Mouse (Mus musculus) mouse embryonic stem cell (cell line): Measurements from ENCODE around the gene H2afv.

Experiments
- in situ Hi-C, 2 experiments: fragments of 300-500 bp; cut with MboI; formaldehyde crosslinking; loops; 1 replicate in 1 of 2; 3 replicates in 1 of 2; pipeline ENCODE4 v1.14.3; 2019 to 2020; ENCODE audit warnings: low sequenced_read_pairs in 2 of 2, low pct_unique_long_range_greater_than_20kb in 1 of 2, mixed read lengths in 1 of 2; ENCODE audit not compliant: unreplicated experiment in 1 of 2

Gene H2afv

DNA sequence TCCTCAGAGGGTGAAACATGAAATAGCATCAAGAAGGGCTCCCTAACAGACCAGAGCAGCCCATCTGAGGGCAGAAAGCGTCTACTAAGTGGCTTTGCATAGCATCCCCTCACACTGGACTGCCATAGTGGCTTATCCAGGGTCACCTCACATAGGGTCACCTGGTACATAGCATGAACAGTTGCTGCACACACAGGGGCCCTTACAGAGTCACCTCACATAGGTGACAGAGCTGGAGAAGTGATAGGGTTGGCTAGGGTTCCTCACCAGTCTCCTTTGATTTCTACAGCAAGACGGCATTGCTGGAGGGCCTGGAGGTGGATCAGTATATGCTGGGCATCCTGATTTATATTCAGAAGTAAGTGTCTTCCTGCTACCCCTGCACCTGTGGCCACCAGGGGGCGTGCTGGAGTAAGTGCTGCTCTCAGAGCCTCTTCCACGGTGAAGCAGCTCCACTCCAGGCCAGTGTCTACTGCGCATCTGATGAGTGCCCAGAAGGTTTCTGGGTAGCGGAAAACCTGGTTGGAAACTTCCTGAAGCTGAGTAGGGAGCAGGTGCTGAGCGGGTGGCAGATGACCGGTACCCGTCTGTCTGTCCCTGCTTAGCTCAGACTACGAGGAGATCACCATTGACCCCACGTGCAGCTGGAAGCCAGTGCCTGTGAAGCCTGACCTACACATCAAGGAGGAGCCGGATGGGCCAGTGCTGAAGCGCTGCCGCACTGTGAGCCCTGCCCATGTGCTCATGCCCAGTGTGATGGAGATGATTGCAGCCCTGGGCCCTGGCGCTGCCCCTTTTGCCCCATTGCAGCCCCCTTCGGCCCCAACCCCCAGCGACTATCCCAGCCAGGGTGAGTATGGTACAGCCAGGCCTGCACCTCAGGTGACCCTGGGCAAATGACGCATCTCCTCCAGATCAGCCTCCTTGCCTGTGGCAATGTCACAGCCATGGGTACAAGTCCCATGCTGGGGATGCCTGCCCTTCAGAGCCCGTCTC is 41.4 kb downstream of the H2afv start:
- in situ Hi-C loops: no loop called here

DNA sequence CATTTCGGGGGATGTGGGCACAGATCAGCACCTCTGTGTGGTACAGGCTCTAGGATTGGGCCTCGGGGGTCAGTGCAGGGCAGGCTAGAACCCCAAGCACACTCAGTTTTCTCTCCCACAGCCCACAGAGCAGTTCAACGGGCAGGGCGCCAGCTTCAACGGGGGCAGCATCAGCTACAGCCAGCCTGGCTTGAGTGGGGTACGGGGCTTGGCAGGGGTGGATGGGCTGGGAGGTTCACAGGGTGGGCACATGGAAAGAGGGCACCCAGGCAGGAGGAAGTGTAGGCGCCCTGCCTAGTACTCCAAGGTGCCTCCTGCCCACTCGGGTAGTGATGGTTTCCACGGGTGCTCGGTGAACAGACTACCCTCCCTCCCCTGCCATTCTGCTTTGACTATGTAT is 46.1 kb downstream of the H2afv start:
- in situ Hi-C loops: no loop called here

DNA sequence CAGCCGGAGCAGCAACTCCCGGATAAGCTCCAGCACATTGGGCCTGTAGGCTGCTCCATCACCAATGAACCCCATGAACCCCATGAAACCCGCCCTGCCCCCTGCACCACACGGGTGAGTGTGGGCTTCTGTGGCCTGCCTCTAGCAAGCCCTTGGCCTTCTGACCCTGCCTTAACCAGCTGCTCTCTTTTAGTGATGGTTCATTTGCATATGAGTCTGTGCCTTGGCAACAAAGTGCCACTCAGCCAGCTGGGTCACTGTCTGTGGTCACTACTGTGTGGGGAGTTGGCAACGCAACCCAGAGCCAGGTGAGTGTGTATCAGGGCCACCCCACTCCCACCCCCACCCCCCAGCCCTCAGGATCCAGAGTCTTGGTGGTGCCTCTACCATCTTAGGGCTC is 48.7 kb downstream of the H2afv start:
- in situ Hi-C loops: no loop called here

DNA sequence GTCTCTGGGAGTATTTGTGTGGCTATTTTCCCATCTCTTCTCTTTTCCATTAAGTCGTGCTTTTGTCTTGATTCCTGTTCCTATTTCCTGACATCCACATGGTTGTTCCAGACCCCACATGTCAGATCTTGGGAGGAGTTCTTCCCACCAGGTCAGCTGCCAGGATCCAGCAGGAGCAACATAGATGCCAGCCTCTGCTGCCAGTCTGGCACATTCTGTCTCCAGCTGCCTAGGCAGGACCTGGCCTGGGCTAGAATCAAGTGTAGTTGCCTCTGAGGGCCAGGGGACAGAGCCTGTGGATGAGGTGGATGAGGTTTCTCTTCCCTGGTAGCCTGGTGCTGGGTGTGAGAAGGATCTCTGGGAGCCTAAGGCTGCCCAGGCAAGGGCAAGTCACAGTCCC is 50.4 kb downstream of the H2afv start:
- in situ Hi-C loops: no loop called here

DNA sequence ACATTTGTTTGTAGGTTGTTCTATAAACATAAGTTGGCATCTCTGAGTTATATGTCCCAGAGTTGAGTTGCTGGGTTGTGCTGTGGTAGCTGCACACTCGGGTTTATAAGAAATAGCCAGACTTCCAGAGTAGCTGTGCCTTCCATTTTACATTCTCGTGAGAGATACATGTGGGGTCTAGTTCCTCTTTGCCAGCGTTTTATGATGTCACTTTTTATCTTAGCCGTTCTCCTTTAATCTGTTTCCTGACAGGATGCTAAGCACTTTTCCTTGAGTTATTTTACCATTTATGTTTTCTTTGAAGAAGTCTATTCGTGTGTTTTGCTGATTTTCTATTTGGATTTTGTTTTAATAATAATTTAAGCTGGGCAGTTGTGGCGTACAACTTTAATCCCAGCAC is 51.4 kb downstream of the H2afv start:
- in situ Hi-C loops: no loop called here

DNA sequence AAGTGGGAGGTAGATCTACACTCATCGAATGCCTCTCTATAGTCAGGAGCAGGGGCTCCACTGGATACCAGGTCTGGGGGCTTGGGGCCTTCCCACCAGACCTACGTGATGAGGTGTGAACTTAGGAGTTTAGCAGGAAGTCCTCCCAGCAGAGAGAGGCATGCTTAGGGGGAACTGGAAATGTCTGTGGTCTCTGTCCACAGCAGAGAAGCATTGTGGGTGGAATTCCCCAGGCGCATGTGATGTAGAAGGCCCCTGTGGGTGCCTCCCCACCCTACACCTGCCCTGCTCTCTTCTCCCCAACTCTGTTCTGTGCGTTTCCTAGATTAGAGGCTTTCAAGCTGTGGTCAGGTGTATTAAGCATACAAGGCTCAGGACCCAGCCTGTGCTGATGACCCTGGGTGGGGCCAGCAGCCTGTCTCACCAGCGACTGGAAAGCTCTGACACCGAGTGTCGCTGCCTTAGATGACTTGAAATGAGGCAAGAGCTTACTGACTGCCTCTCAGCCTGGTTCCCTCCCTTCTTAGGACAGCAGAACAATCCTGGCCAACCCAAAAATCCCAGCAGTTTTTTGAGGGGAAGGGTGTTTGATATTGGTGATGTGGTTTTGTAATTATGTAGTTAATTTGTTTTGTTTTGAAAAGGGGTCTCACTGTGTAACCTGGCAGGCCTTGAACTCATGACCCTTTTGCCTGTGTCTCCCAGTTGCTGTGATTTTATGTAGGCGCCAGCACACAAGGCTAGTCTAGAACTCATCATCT is 52.5 kb downstream of the H2afv start:
- in situ Hi-C loops: no loop called here

DNA sequence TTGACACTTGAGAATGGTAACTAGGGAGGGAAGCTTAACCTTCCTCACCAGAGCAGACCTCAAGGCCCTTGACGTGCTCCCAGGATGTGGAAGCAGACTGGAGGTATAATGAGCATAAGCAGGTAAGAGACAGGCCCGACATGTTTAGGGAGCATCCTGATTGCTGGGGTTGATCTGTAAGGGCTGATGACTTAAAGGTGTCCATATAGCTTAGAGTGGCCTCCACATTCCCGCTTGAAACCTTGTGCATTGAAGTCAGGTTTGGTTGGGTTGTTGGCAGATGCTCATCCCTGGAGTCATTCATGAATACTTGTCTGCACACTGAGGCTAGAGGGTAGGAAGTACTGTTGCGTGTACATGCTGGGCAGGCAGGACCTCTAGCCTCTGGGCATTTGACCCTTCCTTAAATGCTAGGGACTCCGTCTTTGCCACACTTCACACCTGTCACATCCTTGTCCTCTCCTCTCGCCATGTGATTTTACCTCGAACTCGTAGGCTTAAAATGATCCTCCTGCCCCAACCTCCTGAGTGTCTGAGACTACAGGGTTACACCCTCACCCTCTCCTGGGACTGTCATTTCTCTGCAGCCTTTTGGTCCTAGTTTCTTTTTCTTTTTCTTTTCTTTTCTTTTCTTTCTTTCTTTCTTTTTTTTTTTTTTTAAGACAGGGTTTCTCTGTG is 53.7 kb downstream of the H2afv start:
- in situ Hi-C loops: no loop called here

DNA sequence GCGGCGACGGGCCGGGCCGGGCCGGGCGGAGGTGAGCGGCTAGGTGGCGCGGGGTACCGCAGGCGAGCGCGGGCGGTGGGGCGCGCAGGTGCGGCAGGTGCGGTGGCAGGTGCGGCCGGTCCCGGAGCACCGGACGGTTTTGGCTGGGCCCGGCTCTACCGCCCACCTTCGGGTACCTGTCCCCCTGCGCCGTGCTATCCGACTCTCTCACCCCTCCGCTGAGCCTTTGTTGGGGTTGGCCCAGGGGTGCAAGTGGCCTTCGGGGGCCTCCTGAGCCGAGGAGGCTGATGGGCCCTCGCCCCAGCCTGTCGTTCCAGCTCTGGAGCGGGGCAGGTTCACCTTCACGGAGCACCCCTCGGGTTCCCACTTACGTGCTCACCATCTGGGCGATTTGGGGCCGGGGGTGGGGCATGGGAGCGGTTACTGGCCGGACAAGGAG is 54.7 kb downstream of the H2afv start:
- in situ Hi-C loops: no loop called here

DNA sequence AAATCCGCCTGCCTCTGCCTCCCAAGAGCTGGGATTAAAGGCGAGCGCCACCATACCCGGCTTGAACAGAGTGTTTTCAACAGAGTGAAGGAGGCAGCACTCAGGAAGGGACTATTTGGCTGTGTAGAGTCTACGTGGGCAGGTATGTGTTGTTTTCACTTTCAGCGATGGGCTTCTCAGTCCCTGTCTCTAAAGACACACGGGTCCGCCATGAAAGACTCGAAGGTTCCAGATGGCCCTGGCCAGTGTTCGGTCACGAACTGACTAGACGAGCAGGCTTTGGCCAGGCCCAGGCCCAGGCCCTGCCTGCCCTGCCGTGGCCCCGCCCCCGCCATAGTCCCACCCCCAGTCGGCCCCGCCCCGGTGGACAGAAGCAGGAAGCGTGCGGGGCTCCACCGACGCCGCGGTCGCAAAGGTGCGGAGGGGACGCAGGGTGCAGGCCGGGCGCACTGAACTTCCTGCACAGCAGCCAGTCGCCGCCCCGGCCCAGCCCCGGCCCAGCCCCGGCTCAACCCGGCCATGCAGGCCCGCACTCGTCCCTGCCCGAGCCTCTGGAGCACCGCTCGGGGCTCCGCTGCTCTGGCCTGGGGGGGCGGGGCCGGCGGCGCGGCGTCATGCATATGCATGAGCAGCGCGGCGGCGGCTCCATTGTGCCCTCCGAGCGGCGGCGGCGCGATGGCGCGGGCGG is 55.4 kb downstream of the H2afv start, which contains the start of gene Zmiz2:
Zmiz2 (plus strand) TSS at position 349 of the 688 bp plus-strand sequence.
- in situ Hi-C loops: no loop called here

DNA sequence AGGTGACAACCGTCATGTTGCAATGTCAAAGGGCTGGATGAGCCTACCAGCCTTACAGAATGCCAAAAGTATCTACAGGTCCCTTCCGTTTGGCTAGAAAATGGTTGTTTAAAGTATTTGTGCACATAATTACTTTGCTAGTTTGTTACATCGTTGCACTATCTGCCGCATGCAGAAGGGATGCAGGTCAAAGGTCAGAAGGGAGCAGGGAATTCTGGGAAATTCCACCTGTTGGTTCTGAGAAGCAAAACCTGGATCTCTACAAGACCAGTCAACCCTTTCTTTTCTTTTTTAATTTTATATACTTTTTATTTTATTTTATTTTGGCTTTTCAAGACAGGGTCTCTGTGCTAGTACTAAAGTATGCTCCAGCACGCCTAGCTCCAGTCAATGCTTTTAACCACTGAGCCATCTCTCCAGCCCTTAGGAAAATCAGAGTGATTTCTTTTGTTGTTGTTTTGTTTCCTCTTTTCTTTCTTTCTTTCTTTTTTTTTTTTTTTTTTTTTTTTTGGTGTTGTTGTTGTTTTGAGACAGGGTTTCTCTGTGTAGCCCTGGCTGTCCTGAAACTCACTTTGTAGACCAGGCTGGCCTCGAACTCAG is 56.0 kb downstream of the H2afv start:
- in situ Hi-C loops: no loop called here

DNA sequence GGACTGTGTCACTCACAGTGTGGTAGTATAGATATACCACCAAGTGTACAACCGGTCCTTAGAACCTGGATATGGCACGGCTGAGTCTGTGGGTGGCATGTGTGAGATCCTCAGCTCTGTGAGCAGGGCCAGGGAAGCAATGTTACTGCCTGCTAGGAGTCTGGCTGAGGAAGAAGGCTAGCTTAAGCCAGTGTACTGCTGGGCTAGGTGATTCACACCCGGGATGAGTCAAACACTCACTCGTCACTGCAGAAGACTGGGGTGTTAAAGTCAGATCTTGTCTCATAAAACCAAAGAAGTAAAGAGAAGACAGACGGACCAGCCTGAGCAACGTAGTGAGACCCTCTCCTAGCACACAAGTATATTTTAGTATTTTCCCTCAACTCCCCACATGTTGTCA is 63.3 kb downstream of the H2afv start:
- in situ Hi-C loops: no loop called here
